Mouse (Mus musculus) ES-Bruce4 (cell line): Measurements from ENCODE around the gene Gm10570. TPM values are rescaled to one million over a fixed set of nuclear protein-coding genes. Genes with fewer than 3 reads are reported as not detected.
A peak's percentile ranks its signal among the peaks of the same experiment; 100 is the strongest.

ENCODE experiments used
- H3K27ac ChIP-seq: 2 replicates; pipeline ENCODE4 v1.5.1; 2012; ENCODE audit warnings: low read length, inconsistent platforms; ENCODE audit not compliant: insufficient read depth
- H3K27me3 ChIP-seq: 2 replicates; pipeline ENCODE4 v1.6.1; 2012; ENCODE audit warnings: mild to moderate bottlenecking, low read length, inconsistent platforms; ENCODE audit not compliant: control insufficient read depth, poor library complexity, insufficient read depth, severe bottlenecking
- H3K36me3 ChIP-seq: 2 replicates; pipeline ENCODE4 v1.6.1; 2012; ENCODE audit warnings: inconsistent platforms, mild to moderate bottlenecking, low read length, moderate library complexity; ENCODE audit not compliant: control insufficient read depth, poor library complexity, insufficient read depth, severe bottlenecking
- H3K4me1 ChIP-seq: one replicate; pipeline ENCODE4 v1.8.1; 2011; ENCODE audit warnings: low read length; ENCODE audit not compliant: control insufficient read depth, insufficient read depth
- H3K4me3 ChIP-seq: 2 replicates; pipeline ENCODE4 v1.5.1; 2011; ENCODE audit warnings: low read depth, mild to moderate bottlenecking, low read length
- H3K9ac ChIP-seq: 2 replicates; pipeline ENCODE4 v1.6.1; 2012; ENCODE audit warnings: low read depth, mild to moderate bottlenecking, inconsistent platforms; ENCODE audit not compliant: poor library complexity, severe bottlenecking
- H3K9me3 ChIP-seq: replicated peaks from 2 replicates; pipeline ENCODE4 v1.6.1; 2012; ENCODE audit warnings: mild to moderate bottlenecking, low read length, inconsistent platforms; ENCODE audit not compliant: control insufficient read depth, poor library complexity, insufficient read depth, severe bottlenecking
- CTCF ChIP-seq: IDR thresholded peaks from one replicate; pipeline ENCODE4 v1.8.1; 2011; ENCODE audit warnings: low read depth, low read length
- EP300 ChIP-seq: IDR thresholded peaks from 2 replicates; pipeline ENCODE4 v1.6.1; 2011; ENCODE audit warnings: low read depth, low read length; ENCODE audit not compliant: insufficient read depth
- POLR2A ChIP-seq: IDR thresholded peaks from one replicate; pipeline ENCODE4 v1.8.1; 2011; ENCODE audit warnings: low read length; ENCODE audit not compliant: insufficient read depth
- polyA plus RNA-seq: library from polyadenylated mRNA; stranded (reverse); fragments of >200 nt; gene quantifications from 2 replicates; pipeline ENCODE4 v1.2.4, GENCODE M21; 2011; ENCODE audit warnings: low read depth; ENCODE audit not compliant: missing spikeins, insufficient read depth, insufficient read length

Gm10570 gene
- polyA plus RNA-seq, 1 experiment, result not detected

- Histone ChIP-seq H3K4me3 (no peak overlapping the region), H3K9ac (no peak overlapping the region), H3K4me1 (peaks cover 29% of the 10 kb centered on the region), H3K9me3 (no peaks in the 10 kb centered on the region), H3K27ac (peak overlapping the region; percentile 37; the same call in 1 of the 2 replicates), H3K27me3 (no peaks in the 10 kb centered on the region), H3K36me3 (no peaks in the 10 kb centered on the region)
- TF ChIP-seq EP300 (peak; percentile 80; the same call in 1 of the 2 replicates), CTCF (no peak)
These were observed 6.1 kb downstream of the Gm10570 start for GRCm38 (mm10) chr4:130302285-130302870.

- H3K4me3 ChIP-seq, result peak overlapping the region; percentile 34
- no peak for TF ChIP-seq CTCF
- no peak for TF ChIP-seq EP300
- TF ChIP-seq POLR2A, result no peak
- no peaks in the 10 kb centered on the region for H3K27me3 ChIP-seq
- H3K9ac ChIP-seq, result peak overlapping the region; percentile 20; the same call in 1 of the 2 replicates
- no peaks in the 10 kb centered on the region for H3K36me3 ChIP-seq
- no peak overlapping the region for H3K27ac ChIP-seq
- no peaks in the 10 kb centered on the region for H3K9me3 ChIP-seq
- peaks cover 19% of the 10 kb centered on the region for H3K4me1 ChIP-seq
These were observed 8.8 kb downstream of the Gm10570 start for GRCm38 (mm10) chr4:130299629-130300018.

GRCm38 (mm10) chr4:130298877-130299628 lies 9.4 kb downstream of the Gm10570 start:
- Histone ChIP-seq H3K36me3 (no peaks in the 10 kb centered on the region), H3K27ac (no peak overlapping the region), H3K4me1 (peaks cover 16% of the 10 kb centered on the region), H3K27me3 (no peaks in the 10 kb centered on the region), H3K4me3 (peak overlapping the region; percentile 34), H3K9ac (peak overlapping the region; percentile 20; the same call in 1 of the 2 replicates), H3K9me3 (no peaks in the 10 kb centered on the region)
- TF ChIP-seq CTCF (no peak), EP300 (no peak), POLR2A (no peak)

- Histone ChIP-seq H3K36me3 (no peaks in the 10 kb centered on the region), H3K4me3 (no peak overlapping the region), H3K27ac (peak overlapping the region; percentile 39; the same call in 1 of the 2 replicates), H3K9me3 (no peaks in the 10 kb centered on the region), H3K27me3 (no peaks in the 10 kb centered on the region), H3K9ac (no peak overlapping the region), H3K4me1 (peaks cover 16% of the 10 kb centered on the region)
- no peak for TF ChIP-seq POLR2A
- peak; percentile 58; the same call in 1 of the 2 replicates for TF ChIP-seq EP300
- TF ChIP-seq CTCF, result peak; percentile 95
These were observed 11.3 kb downstream of the Gm10570 start for GRCm38 (mm10) chr4:130297123-130297529.

- Histone ChIP-seq H3K4me1 (peaks cover 12% of the 10 kb centered on the region), H3K9ac (no peak overlapping the region), H3K27me3 (no peaks in the 10 kb centered on the region), H3K4me3 (no peak overlapping the region), H3K27ac (no peak overlapping the region), H3K9me3 (no peaks in the 10 kb centered on the region), H3K36me3 (no peaks in the 10 kb centered on the region)
- TF ChIP-seq EP300, result no peak
- no peak for TF ChIP-seq CTCF
- no peak for TF ChIP-seq POLR2A
These were observed 12.1 kb downstream of the Gm10570 start for GRCm38 (mm10) chr4:130296243-130296965.
